In genomic region chr16:78198642-78199121, GRCm38 (mm10) we compare ENCODE assay signal across 8 mouse cellular contexts.
DNase-seq lines count a peak whose midpoint lies in the region; ATAC-seq and TF ChIP-seq lines count a peak whose summit lies in the region.

No protein-coding gene starts in this region.

- H3K4me3 ChIP-seq in embryonic facial prominence, embryonic 10.5 days = no peak overlapping the region
- no peak overlapping the region for H3K4me3 ChIP-seq in kidney, postnatal 0 days (replicated peaks; ENCODE audit: low read depth, low read length)
- H3K4me3 ChIP-seq in liver, embryonic 12.5 days = no peak overlapping the region

- H3K27me3 ChIP-seq in embryonic facial prominence, embryonic 10.5 days (replicated peaks; ENCODE audit: low read depth, poor library complexity, severe bottlenecking) = no peaks in the 10 kb centered on the region
- H3K27me3 ChIP-seq in kidney, postnatal 0 days (ENCODE audit: insufficient read depth, low read length) = no peaks in the 10 kb centered on the region
- no peaks in the 10 kb centered on the region for H3K27me3 ChIP-seq in liver, embryonic 12.5 days (replicated peaks)
- no peaks in the 10 kb centered on the region; the same call in 1 of the 2 replicates for H3K27me3 ChIP-seq in splenic B cell, adult 2 months (ENCODE audit: control insufficient read depth, insufficient read depth, low read length, poor library complexity, severe bottlenecking)

- 0 out of 2 replicates have a peak, but pooled peaks have one; percentile 13 for ATAC-seq in kidney, postnatal 0 days (replicated peaks; ENCODE audit: low FRiP score, low read depth)
- no peak for ATAC-seq in liver, embryonic 12.5 days

- DNase-seq in 3134 (ENCODE audit: extremely low read depth, insufficient read length, low spot score) = peak; percentile 59
- peak; percentile 76 for DNase-seq in adrenal gland, adult 2 months
- peak; percentile 84 for DNase-seq in embryonic facial prominence, embryonic 10.5 days (ENCODE audit: low spot score)
- DNase-seq in heart, adult 9 months (ENCODE audit: low spot score in 2 of 2) = peak; percentile 23 to 63
- peak; percentile 79 for DNase-seq in kidney, postnatal 0 days (ENCODE audit: low spot score)
- DNase-seq in neural tube, embryonic 10.5 days (ENCODE audit: extremely low spot score, low spot score) = peak; percentile 83
- peak; percentile 61 for DNase-seq in splenic B cell, adult 2 months (ENCODE audit: low read depth, low spot score)

- no peaks in the 10 kb centered on the region for H3K36me3 ChIP-seq in embryonic facial prominence, embryonic 10.5 days (replicated peaks)
- no peaks in the 10 kb centered on the region for H3K36me3 ChIP-seq in kidney, postnatal 0 days (ENCODE audit: insufficient read depth, low read length)
- H3K36me3 ChIP-seq in liver, embryonic 12.5 days = no peaks in the 10 kb centered on the region
- H3K36me3 ChIP-seq in splenic B cell, adult 2 months (ENCODE audit: control insufficient read depth, insufficient read depth, low read length, poor library complexity, severe bottlenecking) = no peaks in the 10 kb centered on the region

- H3K27ac ChIP-seq in embryonic facial prominence, embryonic 10.5 days (replicated peaks) = no peak overlapping the region
- no peak overlapping the region for H3K27ac ChIP-seq in kidney, postnatal 0 days
- no peak overlapping the region for H3K27ac ChIP-seq in liver, embryonic 12.5 days

- no peaks in the 10 kb centered on the region for H3K4me1 ChIP-seq in embryonic facial prominence, embryonic 10.5 days
- no peaks in the 10 kb centered on the region for H3K4me1 ChIP-seq in kidney, postnatal 0 days (replicated peaks; ENCODE audit: insufficient read depth, low read length)
- H3K4me1 ChIP-seq in liver, embryonic 12.5 days = no peaks in the 10 kb centered on the region

- H3K4me2 ChIP-seq in kidney, postnatal 0 days (ENCODE audit: low read length) = no peak overlapping the region
- H3K4me2 ChIP-seq in liver, embryonic 12.5 days = peak overlapping the region; percentile 22; the same call in 1 of the 2 replicates

- H3K9me3 ChIP-seq in embryonic facial prominence, embryonic 10.5 days = no peaks in the 10 kb centered on the region
- H3K9me3 ChIP-seq in kidney, postnatal 0 days (replicated peaks; ENCODE audit: low read length) = no peaks in the 10 kb centered on the region
- no peaks in the 10 kb centered on the region for H3K9me3 ChIP-seq in liver, embryonic 12.5 days (replicated peaks)

- no peak overlapping the region for H3K9ac ChIP-seq in kidney, postnatal 0 days (ENCODE audit: low read depth, low read length)
- no peak overlapping the region for H3K9ac ChIP-seq in liver, embryonic 12.5 days

- peak; percentile 94 for TF ChIP-seq CTCF in kidney, postnatal 0 days (IDR thresholded peaks at IDR 0.05; ENCODE audit: low read depth)

- WGBS in embryonic facial prominence, embryonic 10.5 days = 9% methylated on average over 16 of the region's 16 CpGs
- WGBS in kidney, postnatal 0 days = 6% methylated on average over 16 of the region's 16 CpGs
- WGBS in liver, embryonic 12.5 days (ENCODE audit: insufficient replicate concordance) = 3% methylated on average over 16 of the region's 16 CpGs
